Mouse (Mus musculus): ENCODE measurements around the gene Ypel5.

DNA sequence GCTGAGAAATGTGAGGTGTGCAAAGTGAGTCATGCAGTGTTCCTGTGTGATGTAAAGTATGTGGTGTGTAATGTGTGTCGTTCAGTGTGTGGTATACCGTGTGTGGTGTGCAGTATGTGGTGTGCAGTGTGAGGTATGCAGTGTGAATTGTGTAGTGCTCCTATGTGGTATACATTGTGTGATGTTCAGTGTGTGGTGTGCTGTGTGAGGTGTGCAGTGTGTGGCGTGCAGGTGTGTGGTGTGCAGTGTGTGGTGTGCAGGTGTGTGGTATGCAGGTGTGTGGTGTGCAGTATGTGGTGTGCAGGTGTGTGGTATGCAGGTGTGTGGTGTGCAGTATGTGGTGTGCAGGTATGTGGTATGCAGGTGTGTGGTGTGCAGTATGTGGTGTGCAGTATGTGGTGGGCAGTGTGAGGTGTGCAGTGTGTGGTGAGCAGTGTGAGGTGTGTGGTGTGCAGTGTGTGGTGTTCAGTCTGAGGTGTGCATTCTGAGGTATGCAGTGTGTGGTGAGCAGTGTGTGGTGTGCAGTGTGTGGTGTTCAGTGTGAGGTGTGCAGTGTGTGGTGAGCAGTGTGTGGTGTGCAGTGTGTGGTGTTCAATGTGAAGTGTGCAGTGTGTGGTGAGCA, 30.5 kb downstream of the Ypel5 start:
- TF ChIP-seq CTCF (IDR thresholded peaks at IDR 0.05) (no peak), EP300 (IDR thresholded peaks at IDR 0.05) (no peak)
